Mouse (Mus musculus): ENCODE results near the gene Prmt8. TPM values are rescaled to one million over a fixed set of nuclear protein-coding genes. Genes with fewer than 3 reads are reported as not detected.

Gene Prmt8
- polyA plus RNA-seq, 1 experiment from 2014 or later: not detected

- 71% methylated on average over 6 of the region's 6 CpGs for WGBS
- Histone ChIP-seq H3K36me3 (ENCODE audit: insufficient read depth, low read length) (no peaks in the 10 kb centered on the region), H3K9me3 (replicated peaks; ENCODE audit: low read length) (no peaks in the 10 kb centered on the region), H3K27me3 (ENCODE audit: insufficient read depth, low read length) (no peaks in the 10 kb centered on the region), H3K27ac (no peak overlapping the region), H3K4me2 (ENCODE audit: low read length) (no peak overlapping the region), H3K9ac (ENCODE audit: low read depth, low read length) (no peak overlapping the region), H3K4me1 (replicated peaks; ENCODE audit: insufficient read depth, low read length) (no peaks in the 10 kb centered on the region), H3K4me3 (replicated peaks; ENCODE audit: low read depth, low read length) (no peak overlapping the region)
- no peak for TF ChIP-seq CTCF (IDR thresholded peaks at IDR 0.05; ENCODE audit: low read depth)
- ATAC-seq (replicated peaks; ENCODE audit: low FRiP score, low read depth) (no peak), DNase-seq (ENCODE audit: low spot score) (no peak)
Observed at GRCm38 (mm10) chr6:127741162-127741561, 28.1 kb downstream of the Prmt8 start.

GRCm38 (mm10) chr6:127740711-127741110 lies 28.6 kb downstream of the Prmt8 start:
- H3K27me3 ChIP-seq (ENCODE audit: insufficient read depth, low read length): no peaks in the 10 kb centered on the region
- no peak overlapping the region for H3K4me3 ChIP-seq (replicated peaks; ENCODE audit: low read depth, low read length)
- no peaks in the 10 kb centered on the region for H3K4me1 ChIP-seq (replicated peaks; ENCODE audit: insufficient read depth, low read length)
- no peaks in the 10 kb centered on the region for H3K36me3 ChIP-seq (ENCODE audit: insufficient read depth, low read length)
- ATAC-seq (replicated peaks; ENCODE audit: low FRiP score, low read depth) (no peak), DNase-seq (ENCODE audit: low spot score) (no peak)
- H3K9me3 ChIP-seq (replicated peaks; ENCODE audit: low read length): no peaks in the 10 kb centered on the region
- H3K4me2 ChIP-seq (ENCODE audit: low read length): no peak overlapping the region
- H3K27ac ChIP-seq: no peak overlapping the region
- no peak overlapping the region for H3K9ac ChIP-seq (ENCODE audit: low read depth, low read length)
- WGBS: 82% methylated on average over 9 of the region's 9 CpGs
- TF ChIP-seq CTCF (IDR thresholded peaks at IDR 0.05; ENCODE audit: low read depth): no peak

DNA sequence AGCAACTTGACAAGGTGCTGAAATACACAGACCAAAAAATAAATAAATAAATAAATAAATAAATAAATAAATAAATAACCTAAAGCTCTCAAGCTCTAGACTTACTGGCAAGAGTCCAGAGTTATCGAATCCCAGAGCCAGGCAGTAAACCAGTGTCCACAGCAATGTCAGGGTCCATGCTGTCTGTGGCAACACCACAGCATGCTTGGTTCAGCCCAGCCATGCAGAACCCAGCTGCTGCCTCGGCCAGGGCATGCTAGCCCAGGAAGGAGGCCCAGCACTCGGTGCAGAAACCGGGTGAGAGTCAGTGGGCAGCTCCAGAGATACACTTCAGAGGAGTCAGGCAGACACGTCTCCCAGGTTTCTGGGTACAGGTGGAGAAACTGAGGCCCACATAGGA lies 29.4 kb downstream of the Prmt8 start:
- Histone ChIP-seq H3K4me1 (replicated peaks; ENCODE audit: insufficient read depth, low read length) (no peaks in the 10 kb centered on the region), H3K36me3 (ENCODE audit: insufficient read depth, low read length) (no peaks in the 10 kb centered on the region)
- 63% methylated on average over 5 of the region's 5 CpGs for WGBS

DNA sequence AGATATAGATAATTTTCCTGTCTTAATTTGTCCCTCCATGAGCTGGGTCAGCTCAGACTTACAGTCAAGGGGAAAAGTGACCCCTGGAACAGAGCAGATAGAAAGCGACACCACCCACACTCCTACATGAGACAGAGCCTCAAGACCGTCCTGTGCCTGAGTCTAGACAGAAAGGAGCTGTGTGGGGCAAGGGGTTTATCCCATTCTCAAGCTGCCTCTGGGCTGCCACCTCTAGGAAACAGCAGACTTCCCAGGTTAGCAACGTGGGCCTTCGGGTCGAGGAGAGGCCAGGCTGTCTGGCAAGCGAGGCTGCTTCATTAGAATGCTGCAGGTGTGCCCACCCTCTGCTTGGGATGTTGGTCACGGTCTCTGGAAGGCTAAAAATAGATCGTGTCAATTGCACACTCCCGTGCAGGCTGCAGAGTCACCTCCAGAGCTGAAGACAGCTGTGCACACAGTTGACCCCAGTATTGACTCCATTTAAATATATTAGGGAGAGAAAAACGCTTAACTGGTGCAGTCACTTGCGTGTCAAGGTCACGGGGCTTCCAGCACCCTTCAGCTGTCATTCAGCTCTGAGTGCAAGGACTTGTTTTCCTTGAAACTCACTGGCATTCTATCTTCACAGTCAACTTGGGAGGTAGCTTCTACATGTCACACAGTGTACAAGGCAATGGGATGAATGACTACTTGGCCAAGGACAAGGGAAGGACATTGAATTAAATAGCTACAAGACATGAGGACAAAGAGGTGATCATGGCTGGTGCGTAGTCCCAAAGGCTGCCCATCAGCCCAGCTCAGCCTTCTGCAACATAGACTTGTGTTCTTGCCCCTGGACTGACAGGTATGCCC lies 33.9 kb downstream of the Prmt8 start:
- no peak overlapping the region for H3K9ac ChIP-seq (ENCODE audit: low read depth, low read length)
- no peaks in the 10 kb centered on the region for H3K4me1 ChIP-seq (replicated peaks; ENCODE audit: insufficient read depth, low read length)
- 42% methylated on average over 13 of the region's 13 CpGs for WGBS
- H3K4me3 ChIP-seq (replicated peaks; ENCODE audit: low read depth, low read length): no peak overlapping the region
- H3K9me3 ChIP-seq (replicated peaks; ENCODE audit: low read length): no peaks in the 10 kb centered on the region
- DNase-seq (ENCODE audit: low spot score): peak; percentile 8
- ATAC-seq (replicated peaks; ENCODE audit: low FRiP score, low read depth): peak; percentile 29; the same call in 1 of the 2 replicates
- H3K27ac ChIP-seq: no peak overlapping the region
- no peaks in the 10 kb centered on the region for H3K27me3 ChIP-seq (ENCODE audit: insufficient read depth, low read length)
- no peak for TF ChIP-seq CTCF (IDR thresholded peaks at IDR 0.05; ENCODE audit: low read depth)
- no peak overlapping the region for H3K4me2 ChIP-seq (ENCODE audit: low read length)
- no peaks in the 10 kb centered on the region for H3K36me3 ChIP-seq (ENCODE audit: insufficient read depth, low read length)

More for the DNA sequence above, 29.4 kb downstream of the Prmt8 start:
- H3K4me2 ChIP-seq (ENCODE audit: low read length): no peak overlapping the region
- DNase-seq (ENCODE audit: low spot score) (no peak), ATAC-seq (replicated peaks; ENCODE audit: low FRiP score, low read depth) (no peak)
- no peak for TF ChIP-seq CTCF (IDR thresholded peaks at IDR 0.05; ENCODE audit: low read depth)
- H3K27ac ChIP-seq: no peak overlapping the region
- H3K4me3 ChIP-seq (replicated peaks; ENCODE audit: low read depth, low read length): no peak overlapping the region
- no peaks in the 10 kb centered on the region for H3K9me3 ChIP-seq (replicated peaks; ENCODE audit: low read length)
- H3K27me3 ChIP-seq (ENCODE audit: insufficient read depth, low read length): no peaks in the 10 kb centered on the region
- H3K9ac ChIP-seq (ENCODE audit: low read depth, low read length): no peak overlapping the region

DNA sequence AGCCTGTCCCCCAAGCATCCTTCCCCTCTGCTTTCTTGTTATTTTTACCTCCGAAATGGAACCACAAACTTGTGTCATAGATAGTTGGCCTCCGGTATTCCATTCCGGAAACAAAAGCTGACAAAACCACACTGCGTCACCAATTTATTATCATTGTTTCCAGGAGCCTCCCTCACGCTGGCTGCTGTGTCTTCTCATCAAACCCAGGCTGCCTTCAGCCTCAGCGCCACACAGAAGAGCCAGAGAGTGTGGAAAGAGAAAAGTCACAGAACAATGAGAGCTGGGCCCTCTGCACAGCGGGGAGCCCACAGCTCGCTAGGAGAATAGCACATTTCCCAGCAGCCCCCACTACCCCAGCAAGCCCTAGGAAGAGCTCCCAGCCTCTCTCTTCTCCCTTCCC lies 46.1 kb downstream of the Prmt8 start:
- no peak for TF ChIP-seq CTCF (IDR thresholded peaks at IDR 0.05; ENCODE audit: low read depth)
- Histone ChIP-seq H3K27me3 (ENCODE audit: insufficient read depth, low read length) (no peaks in the 10 kb centered on the region), H3K4me1 (replicated peaks; ENCODE audit: insufficient read depth, low read length) (no peaks in the 10 kb centered on the region), H3K9me3 (replicated peaks; ENCODE audit: low read length) (no peaks in the 10 kb centered on the region), H3K4me2 (ENCODE audit: low read length) (no peak overlapping the region), H3K4me3 (replicated peaks; ENCODE audit: low read depth, low read length) (no peak overlapping the region), H3K36me3 (ENCODE audit: insufficient read depth, low read length) (no peaks in the 10 kb centered on the region), H3K27ac (no peak overlapping the region), H3K9ac (ENCODE audit: low read depth, low read length) (no peak overlapping the region)
- no peak for DNase-seq (ENCODE audit: low spot score)
- ATAC-seq (replicated peaks; ENCODE audit: low FRiP score, low read depth): no peak
- WGBS: 49% methylated on average over 8 of the region's 8 CpGs

GRCm38 (mm10) chr6:127719875-127720274 lies 49.4 kb downstream of the Prmt8 start:
- Histone ChIP-seq H3K27ac (no peak overlapping the region), H3K27me3 (ENCODE audit: insufficient read depth, low read length) (no peaks in the 10 kb centered on the region), H3K9ac (ENCODE audit: low read depth, low read length) (no peak overlapping the region), H3K36me3 (ENCODE audit: insufficient read depth, low read length) (no peaks in the 10 kb centered on the region), H3K4me1 (replicated peaks; ENCODE audit: insufficient read depth, low read length) (peaks cover 3% of the 10 kb centered on the region; the same call in 1 of the 2 replicates), H3K9me3 (replicated peaks; ENCODE audit: low read length) (no peaks in the 10 kb centered on the region), H3K4me3 (replicated peaks; ENCODE audit: low read depth, low read length) (no peak overlapping the region), H3K4me2 (ENCODE audit: low read length) (no peak overlapping the region)
- no peak for ATAC-seq (replicated peaks; ENCODE audit: low FRiP score, low read depth)
- no peak for TF ChIP-seq CTCF (IDR thresholded peaks at IDR 0.05; ENCODE audit: low read depth)
- WGBS: 75% methylated on average over 14 of the region's 14 CpGs
- no peak for DNase-seq (ENCODE audit: low spot score)
